In genomic region chr11:58143704-58144426, GRCm38 (mm10) we compare ENCODE assay signal across 1 mouse cellular context.
TF ChIP-seq lines count a peak whose summit lies in the region.

No protein-coding gene starts in this region.

TF ChIP-seq in CH12.LX, 34 proteins besides CTCF, POLR2A, EP300 and RAD21 (continued from another document):
- TF ChIP-seq NRF1 (IDR thresholded peaks at IDR 0.05; ENCODE audit: low read depth, low read length) (0 out of 2 replicates have a peak, but pooled peaks have one; percentile 38), USF1 (IDR thresholded peaks at IDR 0.05; ENCODE audit: low read depth, low read length) (peak; percentile 50), GABPA (IDR thresholded peaks at IDR 0.05; ENCODE audit: insufficient replicate concordance, low read depth, low read length) (no peak), RCOR1 (conservative IDR thresholded peaks at IDR 0.05; ENCODE audit: low read depth, low read length) (peak; percentile 89; the same call in 1 of the 2 replicates), UBTF (IDR thresholded peaks at IDR 0.05; ENCODE audit: low read depth, low read length) (no peak), JUND (conservative IDR thresholded peaks at IDR 0.05; ENCODE audit: low read depth, low read length) (0 out of 2 replicates have a peak, but pooled peaks have one; percentile 7), PAX5 (IDR thresholded peaks at IDR 0.05; ENCODE audit: low read length) (no peak), TBP (conservative IDR thresholded peaks at IDR 0.05; ENCODE audit: low read depth, low read length) (peak; percentile 56; the same call in 1 of the 2 replicates), E2F4 (IDR thresholded peaks at IDR 0.05; ENCODE audit: insufficient replicate concordance, low read depth, low read length) (no peak), HCFC1 (IDR thresholded peaks at IDR 0.05; ENCODE audit: low read depth, low read length) (peak; percentile 28; the same call in 1 of the 2 replicates), CHD1 (IDR thresholded peaks at IDR 0.05; ENCODE audit: low read depth, low read length) (peak; percentile 100), MAFK (IDR thresholded peaks at IDR 0.05; ENCODE audit: insufficient replicate concordance, low read length) (no peak), MAZ (IDR thresholded peaks at IDR 0.05; ENCODE audit: low read depth, low read length) (no peak)
